Mouse (Mus musculus): ENCODE data around the gene Tnfsfm13. TPM values are rescaled to one million over a fixed set of nuclear protein-coding genes. Genes with fewer than 3 reads are reported as not detected.

The Tnfsfm13 gene
- polyA plus RNA-seq, 1 experiment from 2014 or later: 0.45 TPM

- no peaks in the 10 kb centered on the region for H3K27me3 ChIP-seq
These were observed 11.0 kb downstream of the Tnfsfm13 start for GRCm38 (mm10) chr11:69684936-69685335.

GRCm38 (mm10) chr11:69684128-69684745 lies 11.7 kb downstream of the Tnfsfm13 start:
- no peak for ATAC-seq
- Histone ChIP-seq H3K4me3 (no peak overlapping the region), H3K4me2 (no peak overlapping the region), H3K36me3 (ENCODE audit: poor library complexity, severe bottlenecking) (peaks cover 12% of the 10 kb centered on the region), H3K9me3 (replicated peaks) (no peaks in the 10 kb centered on the region), H3K27ac (no peak overlapping the region), H3K27me3 (no peaks in the 10 kb centered on the region), H3K4me1 (peaks cover 49% of the 10 kb centered on the region), H3K9ac (no peak overlapping the region)
- WGBS: 77% methylated on average over 12 of the region's 12 CpGs

More at GRCm38 (mm10) chr11:69684936-69685335, 11.0 kb downstream of the Tnfsfm13 start:
- Histone ChIP-seq H3K9me3 (replicated peaks) (no peaks in the 10 kb centered on the region), H3K4me3 (no peak overlapping the region), H3K27ac (0 out of 2 replicates have a peak overlapping the region, but pooled peaks have one; percentile 6), H3K4me1 (peaks cover 44% of the 10 kb centered on the region), H3K36me3 (ENCODE audit: poor library complexity, severe bottlenecking) (peaks cover 6% of the 10 kb centered on the region), H3K4me2 (no peak overlapping the region), H3K9ac (no peak overlapping the region)
- 81% methylated on average over 6 of the region's 6 CpGs for WGBS
- no peak for ATAC-seq

- Histone ChIP-seq H3K27me3 (no peaks in the 10 kb centered on the region), H3K9me3 (replicated peaks) (no peaks in the 10 kb centered on the region), H3K4me2 (no peak overlapping the region), H3K4me1 (peaks cover 50% of the 10 kb centered on the region), H3K36me3 (ENCODE audit: poor library complexity, severe bottlenecking) (peaks cover 19% of the 10 kb centered on the region), H3K9ac (no peak overlapping the region), H3K4me3 (no peak overlapping the region), H3K27ac (no peak overlapping the region)
- ATAC-seq: no peak
- WGBS: 85% methylated on average over 7 of the region's 7 CpGs
These were observed 12.3 kb downstream of the Tnfsfm13 start for GRCm38 (mm10) chr11:69683576-69683975.

GRCm38 (mm10) chr11:69682840-69683533 lies 12.9 kb downstream of the Tnfsfm13 start:
- peaks cover 24% of the 10 kb centered on the region for H3K36me3 ChIP-seq (ENCODE audit: poor library complexity, severe bottlenecking)
- H3K9ac ChIP-seq: peak overlapping the region; percentile 39; the same call in 1 of the 2 replicates
- H3K4me1 ChIP-seq: peaks cover 50% of the 10 kb centered on the region
- no peaks in the 10 kb centered on the region for H3K9me3 ChIP-seq (replicated peaks)
- 21% methylated on average over 12 of the region's 12 CpGs for WGBS
- H3K27ac ChIP-seq: peak overlapping the region; percentile 96
- peak overlapping the region; percentile 78; the same call in 1 of the 2 replicates for H3K4me3 ChIP-seq
- peak; percentile 44; the same call in 1 of the 2 replicates for ATAC-seq
- peak overlapping the region; percentile 97 for H3K4me2 ChIP-seq
- H3K27me3 ChIP-seq: no peaks in the 10 kb centered on the region

- Histone ChIP-seq H3K27ac (peak overlapping the region; percentile 96), H3K9me3 (replicated peaks) (no peaks in the 10 kb centered on the region), H3K36me3 (ENCODE audit: poor library complexity, severe bottlenecking) (peaks cover 31% of the 10 kb centered on the region), H3K4me1 (peaks cover 50% of the 10 kb centered on the region), H3K9ac (peak overlapping the region; percentile 76), H3K27me3 (no peaks in the 10 kb centered on the region), H3K4me2 (peak overlapping the region; percentile 97), H3K4me3 (peak overlapping the region; percentile 78)
- WGBS: 25% methylated on average over 24 of the region's 24 CpGs
- peak; percentile 41; the same call in 1 of the 2 replicates for ATAC-seq
These were observed 13.6 kb downstream of the Tnfsfm13 start for GRCm38 (mm10) chr11:69682209-69682839.

- peak within 1 kb of the TSS; percentile 78 for H3K4me3 ChIP-seq
- ATAC-seq: peak; percentile 97
- peaks cover 46% of the 10 kb centered on the region for H3K4me1 ChIP-seq
- WGBS: under 1% methylated on average over 79 of the region's 80 CpGs
- no peaks in the 10 kb centered on the region for H3K9me3 ChIP-seq (replicated peaks)
- H3K36me3 ChIP-seq (ENCODE audit: poor library complexity, severe bottlenecking): peaks cover 39% of the 10 kb centered on the region
- H3K27me3 ChIP-seq: no peaks in the 10 kb centered on the region
- peak within 1 kb of the TSS; percentile 97 for H3K4me2 ChIP-seq
- H3K27ac ChIP-seq: peak within 1 kb of the TSS; percentile 96
- H3K9ac ChIP-seq: peak within 1 kb of the TSS; percentile 88
These were observed 14.3 kb downstream of the Tnfsfm13 start, which contains the start of gene Senp3 for GRCm38 (mm10) chr11:69681314-69682208. Gene Senp3, minus strand, starts transcription at chr11:69682084.

GRCm38 (mm10) chr11:69680136-69680855 lies 15.6 kb downstream of the Tnfsfm13 start:
- H3K9ac ChIP-seq: peak overlapping the region; percentile 88; the same call in 1 of the 2 replicates
- no peaks in the 10 kb centered on the region for H3K9me3 ChIP-seq (replicated peaks)
- H3K4me3 ChIP-seq: peak overlapping the region; percentile 78
- H3K27ac ChIP-seq: no peak overlapping the region
- no peaks in the 10 kb centered on the region for H3K27me3 ChIP-seq
- H3K4me1 ChIP-seq: peaks cover 33% of the 10 kb centered on the region
- H3K4me2 ChIP-seq: peak overlapping the region; percentile 97
- 93% methylated on average over 30 of the region's 30 CpGs for WGBS
- ATAC-seq: no peak
- H3K36me3 ChIP-seq (ENCODE audit: poor library complexity, severe bottlenecking): peaks cover 51% of the 10 kb centered on the region

GRCm38 (mm10) chr11:69679144-69679543 lies 16.8 kb downstream of the Tnfsfm13 start:
- 93% methylated on average over 2 of the region's 2 CpGs for WGBS
- peaks cover 63% of the 10 kb centered on the region for H3K36me3 ChIP-seq (ENCODE audit: poor library complexity, severe bottlenecking)
- H3K4me1 ChIP-seq: peaks cover 33% of the 10 kb centered on the region

GRCm38 (mm10) chr11:69672211-69672706 lies 23.6 kb downstream of the Tnfsfm13 start, which contains the start of gene Eif4a1:
Gene Eif4a1, minus strand, starts transcription at chr11:69672423.
- Histone ChIP-seq H3K4me1 (peaks cover 31% of the 10 kb centered on the region), H3K27ac (peak within 1 kb of the TSS; percentile 98), H3K36me3 (ENCODE audit: poor library complexity, severe bottlenecking) (peaks cover 75% of the 10 kb centered on the region), H3K27me3 (no peaks in the 10 kb centered on the region), H3K4me2 (peak within 1 kb of the TSS; percentile 97), H3K9me3 (replicated peaks) (no peaks in the 10 kb centered on the region), H3K4me3 (peak within 1 kb of the TSS; percentile 100), H3K9ac (peak within 1 kb of the TSS; percentile 100)
- WGBS: under 1% methylated on average over 36 of the region's 36 CpGs
- ATAC-seq: peak; percentile 97

More at GRCm38 (mm10) chr11:69679144-69679543, 16.8 kb downstream of the Tnfsfm13 start:
- no peak overlapping the region for H3K9ac ChIP-seq
- no peak overlapping the region for H3K27ac ChIP-seq
- no peaks in the 10 kb centered on the region for H3K9me3 ChIP-seq (replicated peaks)
- H3K27me3 ChIP-seq: no peaks in the 10 kb centered on the region
- H3K4me3 ChIP-seq: no peak overlapping the region
- ATAC-seq: no peak
- no peak overlapping the region for H3K4me2 ChIP-seq

- peak; percentile 6; the same call in 1 of the 2 replicates for ATAC-seq
- H3K36me3 ChIP-seq (ENCODE audit: poor library complexity, severe bottlenecking): peaks cover 74% of the 10 kb centered on the region
These were observed 24.2 kb downstream of the Tnfsfm13 start for GRCm38 (mm10) chr11:69671726-69672124.

More at GRCm38 (mm10) chr11:69671726-69672124, 24.2 kb downstream of the Tnfsfm13 start:
- Histone ChIP-seq H3K27ac (peak overlapping the region; percentile 98), H3K4me1 (peaks cover 31% of the 10 kb centered on the region), H3K4me3 (peak overlapping the region; percentile 100), H3K9me3 (replicated peaks) (no peaks in the 10 kb centered on the region), H3K9ac (peak overlapping the region; percentile 100), H3K4me2 (peak overlapping the region; percentile 97), H3K27me3 (no peaks in the 10 kb centered on the region)
- under 1% methylated on average over 43 of the region's 43 CpGs for WGBS
